Mouse (Mus musculus) erythroblast, adult 5-6 weeks (primary cell): ENCODE results near the gene G0s2. TPM values are rescaled to one million over a fixed set of nuclear protein-coding genes. Genes with fewer than 3 reads are reported as not detected.
"Not testable (repeated sequence)": the region's sequence is repeated elsewhere in the genome, so short reads cannot be mapped to it uniquely, and the experiment has no call there.

Experiments used
- ATAC-seq: replicated peaks from 2 replicates; pipeline ENCODE4 v1.8.0; 2016; ENCODE audit warnings: moderate number of reproducible peaks, mild to moderate bottlenecking, moderate TSS enrichment, inconsistent platforms; ENCODE audit not compliant: poor library complexity, low FRiP score, severe bottlenecking
- total RNA-seq, 2 experiments: library from RNA; stranded (forward) in 1 of 2; stranded (reverse) in 1 of 2; fragments of 150-400 nt in 1 of 2; fragments of 200-764, 138-1000 nt in 1 of 2; gene quantifications; 2 replicates each; pipeline versions ENCODE4 v1.2.3 to v1.2.4; 2015 to 2017; ENCODE audit warnings: low replicate concordance in 2 of 2

The G0s2 gene
- total RNA-seq, 2 experiments from 2014 or later, result 13.3 to 15.5 TPM

DNA sequence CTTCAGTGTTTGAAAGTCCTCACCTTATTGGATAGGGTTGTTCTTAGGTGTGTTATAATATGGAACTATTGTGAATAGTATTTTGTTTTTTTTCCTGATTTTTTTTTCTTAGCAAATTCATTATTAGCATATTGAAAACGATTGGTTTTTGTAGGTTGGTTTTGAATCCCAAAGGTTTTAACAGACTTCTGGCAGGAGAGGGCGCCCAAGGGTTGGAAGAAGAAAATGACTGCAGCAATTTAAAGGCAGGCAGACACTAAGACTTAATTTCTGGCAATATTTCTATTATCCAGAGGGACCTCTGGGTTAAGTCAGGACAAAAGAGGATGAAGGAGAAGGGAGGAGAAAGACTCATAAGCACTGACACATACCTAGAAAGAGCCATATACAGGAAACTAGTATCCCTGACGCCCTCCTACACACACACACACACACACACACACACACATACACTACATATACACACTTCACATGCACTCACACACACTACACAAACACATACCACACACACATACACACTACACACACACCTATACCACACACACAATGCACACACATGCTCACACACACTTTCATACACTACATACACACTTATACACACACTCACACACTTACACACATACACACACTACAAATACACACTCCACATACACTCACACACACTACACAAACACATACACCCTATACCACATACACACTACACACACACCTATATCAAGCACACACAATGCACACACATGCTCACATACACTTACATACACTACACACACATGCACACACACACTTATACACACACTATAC, 17.3 kb downstream of the G0s2 start:
- ATAC-seq, result no peak

DNA sequence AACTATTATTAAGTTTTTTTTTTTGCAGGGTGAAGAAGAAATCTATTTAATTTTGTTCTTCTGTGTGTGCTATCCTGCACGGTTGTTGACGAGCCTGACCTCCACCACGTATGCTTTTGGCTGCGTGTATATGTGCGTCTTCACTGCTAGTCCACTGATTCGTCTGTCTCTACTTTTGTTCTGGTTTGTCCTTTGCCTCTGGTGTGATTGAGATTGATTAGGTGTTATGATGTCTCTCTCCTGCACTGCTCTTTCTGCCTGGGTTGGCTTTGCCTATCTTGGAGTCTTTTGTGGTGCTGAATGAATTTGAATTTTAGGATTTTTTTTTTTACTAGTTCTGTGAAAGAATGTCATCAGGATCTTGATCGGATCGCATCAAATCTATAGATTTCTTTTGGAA, 18.0 kb downstream of the G0s2 start:
- ATAC-seq, result no peak

DNA sequence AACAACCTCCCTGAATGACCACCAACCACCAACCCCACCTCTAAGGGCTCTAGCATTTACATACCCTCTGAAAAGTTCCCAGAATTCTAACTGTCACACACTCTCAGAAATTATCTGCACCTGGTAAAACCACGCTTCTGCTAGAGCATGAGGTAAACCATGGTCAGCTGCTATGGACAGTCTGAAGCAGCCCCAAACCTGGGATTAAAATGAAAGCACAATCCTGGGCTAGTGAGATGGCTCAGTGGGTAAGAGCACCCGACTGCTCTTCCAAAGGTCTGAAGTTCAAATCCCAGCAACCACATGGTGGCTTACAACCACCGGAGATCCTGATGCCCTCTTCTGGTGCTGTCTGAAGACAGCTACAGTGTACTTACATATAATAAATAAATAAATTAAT, 19.1 kb downstream of the G0s2 start:
- ATAC-seq, result not testable (repeated sequence)

DNA sequence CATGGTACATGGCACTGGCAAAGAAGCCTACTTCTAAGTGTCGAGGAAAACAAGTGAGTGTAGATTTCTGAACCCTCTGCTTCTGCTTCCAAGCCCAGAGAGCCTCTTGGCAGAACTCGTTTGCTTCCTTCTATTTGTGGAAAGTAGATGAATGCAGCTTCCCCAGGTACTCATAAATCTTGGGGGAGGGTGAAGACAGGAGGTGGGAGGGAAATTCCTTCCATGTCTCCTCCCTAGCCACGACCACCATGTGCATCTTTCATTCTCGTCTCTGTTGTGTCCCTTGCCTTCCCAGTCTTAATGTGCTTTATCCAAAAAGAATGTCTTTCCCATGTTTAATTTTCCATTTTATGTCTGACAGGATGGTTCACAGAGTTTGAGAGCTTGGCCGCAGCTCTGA, 20.4 kb downstream of the G0s2 start:
- ATAC-seq, result no peak

DNA sequence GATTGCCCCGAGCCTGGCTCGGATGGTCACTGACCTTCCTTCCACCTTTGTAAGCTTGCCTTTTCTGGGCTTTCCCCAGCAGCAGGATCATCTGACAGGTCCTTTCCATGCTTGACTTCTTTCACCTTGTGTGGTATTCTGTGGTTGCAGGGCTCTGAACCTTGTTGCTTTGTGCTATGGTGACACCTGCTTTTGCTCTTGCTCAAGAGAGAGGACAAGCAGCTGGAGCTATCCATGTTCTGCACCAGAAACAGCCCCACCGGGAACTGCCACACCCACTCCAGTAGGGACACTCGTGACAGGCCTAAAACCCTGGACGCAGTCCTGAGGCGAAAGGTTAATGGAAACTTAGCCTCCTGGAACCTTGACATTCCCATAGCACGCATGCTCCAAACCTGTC, 21.6 kb downstream of the G0s2 start:
- no peak for ATAC-seq

DNA sequence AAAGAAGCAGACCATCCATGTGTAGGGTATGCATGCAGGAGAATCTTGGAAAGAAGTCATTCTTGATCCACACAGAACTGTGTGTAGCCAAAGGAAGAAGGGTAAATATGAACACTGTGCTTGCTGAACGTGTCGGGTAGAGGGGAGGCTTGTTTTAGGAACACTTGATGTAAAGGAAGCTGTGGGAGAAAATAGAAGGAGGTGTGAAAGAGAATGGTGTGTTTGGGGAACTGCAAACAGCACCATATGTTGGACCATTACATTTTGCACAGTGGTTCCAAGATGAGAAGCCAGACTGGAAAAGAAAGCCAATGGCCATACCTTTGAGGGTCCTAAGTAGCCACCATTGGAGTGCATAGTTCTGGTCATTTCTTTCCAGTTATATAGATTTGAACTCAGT, 23.0 kb downstream of the G0s2 start:
- ATAC-seq, result no peak

DNA sequence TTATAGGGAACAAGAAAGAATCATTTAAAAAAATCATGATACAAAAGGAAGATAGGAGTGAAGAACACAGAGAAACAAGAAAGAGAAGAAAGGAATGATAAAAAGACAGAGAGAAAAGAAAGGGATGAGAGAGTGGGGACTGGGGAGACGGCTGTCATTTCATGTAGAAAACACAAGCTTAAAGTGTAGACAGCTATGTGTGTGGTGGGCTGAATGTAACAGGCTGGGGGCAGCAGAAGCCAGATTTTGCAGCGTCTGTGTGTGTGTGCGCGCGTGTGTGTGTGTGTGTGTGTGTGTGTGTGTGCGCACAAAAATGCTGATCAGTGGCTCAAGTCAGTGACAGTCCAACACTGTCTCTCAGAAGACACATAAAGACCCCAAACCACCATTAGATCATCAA, 28.8 kb downstream of the G0s2 start:
- no peak for ATAC-seq

DNA sequence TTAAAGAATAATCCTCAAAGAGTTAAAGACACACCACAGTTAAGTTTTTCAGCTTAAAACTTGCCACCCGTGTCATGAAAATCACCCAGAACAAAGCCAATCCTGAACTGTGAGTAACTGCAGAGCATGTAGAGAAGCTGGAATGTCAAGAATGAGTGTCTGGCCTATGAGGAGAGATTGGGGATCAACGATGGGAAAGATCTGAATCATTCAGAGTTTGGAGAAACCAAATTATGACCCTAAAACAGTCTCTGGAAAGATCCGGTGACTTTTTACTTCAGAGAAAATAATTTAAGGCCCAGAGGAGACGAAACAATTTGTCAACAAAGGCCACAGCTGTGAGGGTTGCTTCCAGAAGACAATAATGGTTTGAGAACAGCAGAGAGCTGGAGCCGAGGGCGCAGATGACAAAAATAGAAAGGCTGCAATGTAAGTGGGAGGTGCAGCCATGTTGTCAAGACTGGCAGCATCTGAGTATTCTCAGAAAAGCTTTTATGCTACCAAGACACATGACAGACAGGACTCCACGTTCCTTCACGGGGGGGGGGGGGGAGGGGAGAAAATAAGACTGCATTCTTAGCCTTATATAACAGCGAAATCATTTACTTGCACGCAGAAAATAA, 29.3 kb downstream of the G0s2 start:
- no peak for ATAC-seq

DNA sequence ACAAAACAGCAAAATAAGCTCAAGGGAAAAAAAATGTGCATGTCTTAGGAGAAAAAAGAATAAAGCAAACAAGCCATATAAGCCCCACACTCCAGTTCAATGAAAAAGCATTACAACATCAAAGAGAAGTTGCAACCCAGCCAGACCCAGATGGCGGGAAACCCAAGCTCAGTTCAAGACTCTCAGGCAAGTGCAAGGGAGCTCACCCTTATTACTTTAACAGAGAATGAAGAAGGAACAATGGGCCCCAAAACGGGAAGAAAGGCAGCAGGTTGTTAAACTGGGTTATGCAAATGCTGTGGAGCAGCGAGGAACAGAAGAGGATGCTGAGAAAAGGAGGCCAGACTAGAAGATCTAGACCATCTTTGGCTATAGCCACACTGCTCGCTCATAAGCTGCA, 30.2 kb downstream of the G0s2 start:
- ATAC-seq, result no peak

DNA sequence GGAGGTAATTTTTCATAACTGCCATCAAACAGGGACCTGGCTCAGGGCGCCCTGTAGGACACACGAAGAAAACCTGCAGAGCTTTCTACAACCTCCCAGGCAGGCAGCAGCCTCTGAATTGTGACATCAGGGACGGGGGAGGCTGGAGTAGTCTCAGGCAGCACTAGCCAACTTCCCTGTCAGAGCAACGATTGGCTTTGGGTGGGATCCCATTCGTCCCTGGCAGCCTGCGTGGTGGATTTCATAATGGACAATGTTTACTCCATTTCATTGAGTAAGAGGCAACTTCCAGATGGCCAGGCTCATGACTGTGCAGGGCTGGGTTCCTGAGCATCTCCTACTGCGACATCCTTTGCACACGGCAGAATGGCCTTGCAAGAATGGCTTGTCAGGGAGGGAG, 30.8 kb downstream of the G0s2 start:
- no peak; the same call in 1 of the 2 replicates for ATAC-seq

DNA sequence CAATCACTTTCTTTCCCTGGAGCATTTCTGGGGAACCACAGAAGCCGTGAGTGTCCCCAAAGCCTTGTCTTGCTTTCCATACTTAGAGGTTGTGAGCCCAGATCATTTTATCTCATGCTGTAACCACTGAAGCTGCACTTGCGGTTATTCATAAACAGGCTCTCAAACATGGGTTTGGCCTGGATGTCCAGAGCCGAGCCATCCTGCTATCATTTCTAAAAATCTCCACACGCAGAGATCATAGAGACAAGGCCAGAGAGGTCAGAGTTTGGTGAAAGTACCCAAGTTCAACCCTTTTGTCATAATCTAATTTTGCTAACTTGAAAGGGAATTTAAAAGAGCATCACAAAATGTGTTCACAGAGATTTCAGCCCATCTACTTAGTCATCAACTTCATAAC, 31.6 kb downstream of the G0s2 start:
- no peak for ATAC-seq

DNA sequence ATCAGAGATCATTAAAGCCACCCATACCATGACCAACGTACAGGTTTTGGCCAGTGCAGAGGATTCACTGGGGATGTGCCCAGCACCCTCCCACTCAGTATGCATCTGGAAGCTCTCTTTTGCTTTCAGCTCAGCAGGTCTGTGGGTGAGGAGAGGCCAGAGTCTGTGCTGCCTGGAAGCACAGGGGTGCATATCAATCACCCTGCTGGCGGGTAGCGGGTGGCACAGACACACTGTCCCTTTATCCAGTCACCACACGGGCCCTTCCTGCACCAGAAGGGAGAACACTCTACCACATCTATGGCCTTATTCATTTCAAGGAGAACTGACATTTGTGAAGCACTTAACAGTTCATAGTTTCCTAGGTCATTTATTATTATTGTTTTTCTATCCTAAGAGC, 34.6 kb downstream of the G0s2 start:
- no peak for ATAC-seq

DNA sequence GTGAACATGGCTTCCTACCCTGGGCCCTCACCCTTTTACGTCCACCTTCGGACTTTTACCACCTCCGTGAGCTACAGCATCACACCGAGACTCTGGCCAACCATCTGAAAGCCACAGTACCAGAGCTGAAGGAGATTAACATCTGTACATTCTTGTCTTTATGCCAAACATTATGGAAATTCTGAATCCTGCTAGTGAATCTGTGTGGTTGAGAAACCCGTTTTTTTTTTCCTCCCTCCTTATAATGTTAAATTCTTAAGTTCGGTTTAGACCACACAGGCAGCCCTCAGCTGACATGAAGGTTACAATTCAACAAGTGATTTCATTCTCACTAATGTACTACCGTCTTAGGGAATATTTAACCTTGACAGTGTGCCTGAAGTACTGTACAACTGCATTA, 38.1 kb downstream of the G0s2 start:
- ATAC-seq, result no peak

DNA sequence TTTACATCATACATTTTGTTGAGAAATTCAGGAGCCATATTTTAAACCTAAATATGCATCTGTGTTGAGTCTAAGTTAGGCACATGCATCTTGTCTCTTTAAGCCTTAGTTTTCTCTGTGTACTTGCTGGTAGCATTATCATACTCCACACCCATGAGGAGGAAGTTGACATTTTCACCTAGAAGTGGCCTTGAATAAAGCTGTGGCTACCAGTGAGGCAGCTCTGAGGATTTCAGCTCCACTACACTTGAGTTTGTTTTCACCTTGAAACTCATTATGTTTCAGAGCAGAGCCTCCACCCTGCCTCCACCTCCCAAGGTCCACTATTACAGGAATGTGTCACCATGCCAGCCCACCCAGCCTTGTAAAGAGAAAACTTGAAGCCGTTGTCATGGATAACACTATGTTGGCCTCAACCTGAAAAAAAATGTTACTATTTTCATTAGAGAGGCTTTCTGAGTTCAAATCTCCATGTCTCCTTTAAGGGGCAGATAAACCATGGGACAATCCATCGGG, 38.8 kb downstream of the G0s2 start:
- ATAC-seq, result no peak

DNA sequence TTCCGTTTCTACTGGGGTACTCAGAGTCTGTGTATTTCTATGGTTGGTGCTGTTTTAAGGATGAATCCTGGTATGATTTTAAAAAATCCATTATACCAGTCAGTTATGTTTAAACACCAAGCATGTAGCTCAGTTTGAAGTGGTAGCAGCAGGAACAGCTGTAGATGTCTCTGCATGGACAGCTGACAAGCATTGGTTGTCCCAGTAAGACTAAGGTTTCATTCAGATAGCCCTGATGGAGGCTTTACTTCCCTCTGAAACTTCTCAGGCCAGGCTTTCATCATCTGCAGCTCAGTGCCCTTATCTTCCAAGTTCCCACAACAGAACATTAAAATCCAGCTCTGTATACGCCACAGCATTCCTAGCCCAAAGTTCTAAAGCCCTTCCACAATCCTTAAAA, 40.3 kb downstream of the G0s2 start:
- no peak for ATAC-seq

DNA sequence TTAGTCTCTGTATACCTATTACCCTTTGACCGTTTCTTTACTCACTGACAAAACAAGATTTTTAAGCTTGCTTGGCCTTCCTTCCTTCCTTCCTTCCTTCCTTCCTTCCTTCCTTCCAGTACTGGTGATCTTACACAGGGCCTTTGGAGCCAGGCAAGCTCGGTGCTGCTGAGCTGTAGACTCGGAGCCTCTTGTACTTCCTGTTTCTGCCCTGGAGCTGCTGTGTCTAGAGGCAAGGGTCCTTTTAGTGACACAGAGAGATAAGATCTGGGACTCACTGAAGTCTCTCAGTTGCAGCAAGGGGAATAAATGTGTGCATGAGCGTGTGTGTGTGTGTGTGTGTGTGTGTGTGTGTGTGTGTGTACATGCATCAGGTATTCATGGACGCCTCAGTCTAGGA, 42.1 kb downstream of the G0s2 start:
- no peak for ATAC-seq

DNA sequence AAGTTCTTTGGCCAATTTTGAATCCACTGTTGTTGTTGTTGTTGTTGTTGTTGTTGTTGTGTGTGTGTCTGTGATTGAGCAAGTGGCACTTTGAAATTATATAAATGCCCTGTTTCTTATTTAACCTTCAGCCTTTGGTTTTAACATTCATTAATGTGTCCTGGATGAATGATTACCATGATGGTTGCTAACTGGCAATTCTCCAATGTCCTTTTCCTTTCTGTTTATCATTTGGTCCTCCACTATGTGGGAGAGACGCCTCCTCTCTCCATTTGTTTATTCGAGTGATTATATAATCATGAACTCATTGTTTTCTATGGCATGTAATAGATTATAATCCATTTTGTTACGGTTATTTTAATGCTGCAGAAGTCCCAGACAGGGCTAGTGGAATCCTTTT, 42.5 kb downstream of the G0s2 start:
- ATAC-seq, result no peak

DNA sequence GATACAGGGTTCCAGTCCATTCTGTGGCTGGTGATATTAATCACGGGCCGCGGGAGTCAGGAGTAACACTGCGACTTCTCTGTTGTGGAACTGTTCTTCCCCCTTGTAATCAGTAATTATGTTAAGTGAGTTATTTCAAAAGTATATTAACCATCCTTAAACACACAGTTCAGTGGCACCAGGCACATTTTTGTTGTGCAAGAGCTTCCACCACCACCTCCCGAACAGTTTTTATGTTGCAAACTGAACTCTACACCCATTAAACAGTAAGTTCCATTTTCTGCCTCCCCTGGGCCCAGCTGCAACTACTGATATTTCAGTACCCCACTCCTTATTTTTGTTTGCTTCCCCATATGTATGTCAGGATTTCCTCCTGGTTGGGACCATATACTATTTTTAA, 43.4 kb downstream of the G0s2 start:
- no peak for ATAC-seq

DNA sequence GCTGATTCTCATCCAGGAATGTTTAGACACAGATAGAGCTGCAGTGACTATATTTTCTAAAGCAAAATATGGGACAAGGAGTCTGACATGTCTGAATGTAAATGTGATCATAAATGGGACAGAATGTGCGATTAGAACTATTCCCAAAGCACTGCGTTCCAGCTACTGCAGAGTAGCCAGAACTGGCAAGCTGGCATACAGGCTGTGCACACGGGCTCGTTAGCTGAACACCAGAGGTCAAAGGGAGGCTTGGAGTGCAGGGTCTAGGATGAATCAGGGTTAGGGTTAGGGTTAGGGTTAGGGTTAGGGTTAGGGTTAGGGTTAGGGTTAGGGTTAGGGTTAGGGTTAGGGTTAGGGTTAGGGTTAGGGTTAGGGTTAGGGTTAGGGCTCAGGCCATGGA, 45.5 kb downstream of the G0s2 start:
- no peak for ATAC-seq

DNA sequence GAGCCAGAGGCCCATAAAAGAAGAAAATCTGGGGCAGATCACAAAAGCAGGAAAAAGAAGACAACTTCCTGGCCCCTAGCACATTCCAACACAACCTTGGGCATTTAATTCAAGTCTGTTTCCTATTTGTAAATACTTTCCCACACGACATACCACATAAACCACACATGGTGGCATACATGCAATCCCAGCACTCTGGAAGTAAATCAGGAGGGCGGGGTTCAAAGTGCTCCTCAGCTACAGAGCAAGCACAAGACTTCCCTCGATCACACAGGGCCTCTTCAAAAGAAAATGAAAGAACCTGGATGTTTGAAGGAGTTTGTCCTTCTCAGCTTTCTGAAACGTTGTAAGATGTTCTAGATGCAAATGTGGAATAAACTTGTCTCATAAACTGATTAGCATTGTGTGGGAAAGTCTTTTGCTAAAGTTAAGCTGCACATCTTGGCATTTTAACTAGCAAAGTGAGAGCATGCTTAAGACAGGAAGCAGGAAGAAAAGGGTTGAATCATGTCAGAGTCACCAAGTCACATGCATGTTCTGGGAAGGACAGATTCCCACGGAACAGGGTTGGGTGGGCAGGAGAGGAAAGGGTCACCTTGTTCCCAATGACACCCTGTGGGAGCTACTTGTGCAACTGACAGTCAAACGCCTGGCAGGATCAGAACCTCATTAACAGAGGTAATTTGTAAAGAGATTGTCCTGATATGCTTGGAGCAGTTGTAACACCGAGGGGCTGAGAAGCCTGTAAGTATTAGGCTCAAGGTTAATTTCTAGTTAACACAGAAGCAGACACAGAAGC, 46.1 kb downstream of the G0s2 start:
- no peak for ATAC-seq

DNA sequence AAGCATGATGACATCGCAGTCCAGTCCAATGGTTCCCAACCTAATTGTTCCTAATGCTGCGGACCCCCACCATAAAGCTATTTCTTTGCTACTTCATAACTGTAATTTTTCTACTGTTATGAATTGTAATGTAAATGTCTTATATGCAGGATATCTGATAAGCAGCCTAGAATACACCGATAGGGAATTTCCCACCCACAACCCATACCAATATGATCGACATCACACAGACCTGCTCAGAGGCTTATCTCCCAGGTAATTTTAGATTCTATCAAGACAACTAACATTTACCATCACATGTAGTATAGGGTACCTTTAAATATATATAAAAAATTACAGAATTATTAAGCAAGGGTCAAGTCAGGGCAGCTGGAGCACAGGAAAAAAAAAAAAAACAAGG, 46.9 kb downstream of the G0s2 start:
- ATAC-seq, result no peak
